Mouse (Mus musculus): ENCODE results near the gene Zfp42.
"Not testable (repeated sequence)": the region's sequence is repeated elsewhere in the genome, so short reads cannot be mapped to it uniquely, and the experiment has no call there.

Zfp42 gene

DNA sequence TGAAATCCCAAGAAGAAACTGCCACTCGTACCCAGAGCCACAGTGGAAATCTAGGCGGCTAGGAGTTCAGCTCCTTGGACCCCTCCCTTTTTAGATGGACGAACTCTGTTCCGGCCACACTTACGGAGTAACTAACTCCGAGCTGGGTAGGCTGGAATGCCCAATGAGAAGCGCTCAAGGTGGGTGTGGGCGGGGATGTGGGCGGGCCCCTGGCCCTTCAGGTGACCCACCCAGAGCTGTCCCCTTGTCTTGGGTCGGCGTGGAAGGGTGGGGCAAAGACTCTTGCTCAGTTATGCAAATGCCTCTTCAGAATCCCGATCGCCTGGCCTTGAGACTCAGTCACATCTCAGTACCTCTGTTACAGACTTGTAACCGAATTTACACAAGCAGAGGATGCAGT lies at the start of gene Zfp42:
Gene Zfp42, minus strand, starts transcription at position 85 of the 400 bp plus-strand sequence.
- DNase-seq = no peak

DNA sequence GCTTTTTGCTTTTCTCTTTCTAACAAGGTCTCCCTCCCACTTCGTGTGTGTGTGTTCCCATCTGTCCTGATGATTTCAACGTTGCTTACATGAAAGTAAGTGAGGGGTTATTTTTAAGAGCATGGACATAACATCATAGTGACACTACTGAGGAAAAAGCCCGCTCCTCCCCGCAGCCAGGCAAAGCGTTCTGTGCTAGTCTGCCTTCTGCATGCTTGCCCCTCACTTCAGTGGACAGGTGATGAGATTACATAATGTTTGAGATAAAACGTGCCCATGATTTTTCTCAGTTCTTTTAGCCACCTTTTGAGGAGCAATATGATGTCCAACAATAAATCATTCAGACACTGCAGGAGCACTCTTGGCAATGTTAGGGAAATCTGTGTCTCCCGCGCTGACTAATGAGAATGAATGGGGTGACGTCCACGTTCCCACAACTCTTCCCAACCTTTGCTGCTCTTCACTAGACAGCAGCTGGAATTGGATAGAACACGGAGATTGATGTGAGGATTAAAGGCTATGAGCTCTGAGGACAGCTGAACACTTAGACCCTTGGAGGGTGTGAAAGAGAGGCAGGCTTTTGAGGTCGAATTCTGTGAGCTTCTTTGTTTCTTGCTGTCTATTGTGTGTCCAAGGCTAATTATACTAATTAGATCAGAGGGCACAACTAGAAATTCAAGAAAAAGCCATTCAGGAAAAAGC lies 49.4 kb upstream of the Zfp42 start:
- peak; percentile 3 for DNase-seq

DNA sequence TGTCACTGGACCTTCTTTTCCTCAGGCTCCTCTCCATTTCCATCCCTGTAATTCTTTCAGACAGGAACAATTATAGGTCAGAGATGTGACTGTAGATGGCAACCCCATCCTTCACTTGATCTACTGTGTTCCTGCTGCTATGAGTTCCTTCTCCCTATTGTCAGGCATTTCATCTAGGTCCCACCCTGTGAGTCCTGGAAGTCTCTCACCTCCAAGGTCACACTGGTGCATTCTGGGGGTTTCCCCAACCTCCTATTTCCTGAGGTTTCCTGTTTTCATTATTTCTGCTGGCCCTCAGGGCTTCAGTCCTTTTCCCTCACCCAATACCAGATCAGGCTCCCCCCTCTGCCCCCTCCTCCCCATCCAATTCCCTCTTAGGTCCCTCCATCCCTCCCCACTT lies 45.5 kb upstream of the Zfp42 start:
- DNase-seq = not testable (repeated sequence)

DNA sequence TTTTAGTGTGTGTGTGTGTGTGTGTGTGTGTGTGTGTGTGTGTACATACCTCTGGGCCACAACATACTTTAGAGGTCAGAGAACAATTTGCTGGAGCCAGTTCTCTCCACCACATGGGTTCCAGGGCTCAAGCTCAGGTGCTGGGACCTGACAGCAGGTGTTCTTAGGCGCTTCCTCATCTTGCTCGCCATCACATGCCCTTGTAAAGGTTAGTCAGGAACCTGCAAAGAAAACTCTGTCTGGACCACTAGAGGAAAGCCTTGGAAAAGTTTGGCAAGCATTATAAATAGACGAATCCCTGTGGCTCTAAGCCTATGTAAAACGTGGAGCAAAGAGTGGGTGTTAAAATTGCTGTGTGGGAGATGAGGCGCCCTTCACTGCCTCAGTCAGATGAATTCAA lies 31.8 kb upstream of the Zfp42 start:
- DNase-seq = no peak

DNA sequence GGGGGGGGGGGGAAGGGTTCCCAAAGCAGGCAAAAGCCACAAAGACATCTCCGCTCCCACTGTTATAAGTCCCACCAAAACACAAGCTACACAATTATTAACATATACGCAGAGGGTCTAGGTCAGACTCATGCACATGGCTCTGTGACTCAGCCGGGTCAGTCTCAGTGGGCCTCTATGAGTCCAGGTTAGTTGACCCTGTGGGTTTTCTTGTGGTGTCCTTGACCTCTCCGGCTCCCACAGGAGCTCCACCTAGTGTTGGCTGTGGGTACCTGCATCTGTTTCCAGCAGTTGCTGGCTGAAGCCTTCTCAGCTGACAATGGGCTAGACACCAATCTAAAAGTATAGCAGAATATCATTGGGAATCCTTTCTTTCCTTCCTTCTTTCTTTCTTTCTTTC lies 26.7 kb upstream of the Zfp42 start:
- no peak for DNase-seq

DNA sequence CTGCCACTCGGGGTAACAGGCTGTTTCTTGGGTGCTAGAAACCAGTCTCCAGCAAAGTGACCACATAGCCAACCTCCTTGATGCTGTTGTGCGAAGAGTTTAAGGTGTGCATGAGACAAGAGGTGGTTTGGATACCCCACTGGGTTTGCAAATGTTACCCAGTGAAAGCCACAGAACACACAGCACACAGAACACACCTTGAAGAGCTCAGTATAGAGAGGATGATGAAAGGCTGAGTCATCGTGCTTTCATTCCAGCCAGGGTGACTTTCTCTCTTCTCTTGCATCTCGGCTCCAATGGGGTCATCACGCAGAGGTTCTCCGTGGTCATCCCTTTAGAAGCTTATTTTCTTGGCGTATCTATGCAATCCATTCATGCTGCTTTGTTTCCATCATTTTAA lies 24.9 kb upstream of the Zfp42 start:
- DNase-seq = no peak

DNA sequence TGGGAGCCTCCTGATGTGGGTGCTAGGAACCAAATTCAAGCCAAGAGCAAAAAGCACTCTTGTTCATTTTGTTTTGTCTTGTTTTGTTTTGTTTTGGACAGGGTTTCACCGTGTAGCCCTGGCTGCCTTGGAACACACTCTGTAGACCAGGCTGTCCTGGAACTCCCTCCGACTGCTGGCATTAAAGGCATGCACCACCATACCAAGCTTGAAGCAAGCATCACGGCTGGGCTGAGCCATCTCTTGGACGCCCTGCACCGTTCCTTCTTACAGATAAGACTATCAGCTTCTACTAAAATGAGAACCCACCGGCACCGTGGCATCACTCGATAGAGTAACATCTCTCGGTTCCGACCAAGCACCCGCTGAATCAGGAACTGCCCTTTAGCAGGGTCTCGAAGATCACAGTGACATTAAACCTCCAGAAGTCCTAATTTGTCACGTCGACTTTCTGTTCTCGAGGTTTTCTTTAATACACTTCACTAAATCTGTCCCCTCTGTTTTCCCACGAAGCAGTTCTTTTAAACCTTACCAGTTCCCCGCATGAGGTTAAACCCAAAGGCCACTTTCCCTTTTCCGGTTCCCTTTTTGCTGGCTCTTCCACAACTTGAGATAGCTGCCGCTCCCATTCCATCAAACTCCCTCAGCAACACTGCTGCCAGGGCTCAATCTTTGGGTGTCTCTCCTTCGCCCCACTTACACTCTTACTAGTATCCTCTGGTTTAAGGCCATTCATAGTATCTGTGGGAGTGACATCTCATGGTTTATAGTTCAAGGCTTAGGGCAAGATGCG lies 23.3 kb upstream of the Zfp42 start:
- DNase-seq = no peak

DNA sequence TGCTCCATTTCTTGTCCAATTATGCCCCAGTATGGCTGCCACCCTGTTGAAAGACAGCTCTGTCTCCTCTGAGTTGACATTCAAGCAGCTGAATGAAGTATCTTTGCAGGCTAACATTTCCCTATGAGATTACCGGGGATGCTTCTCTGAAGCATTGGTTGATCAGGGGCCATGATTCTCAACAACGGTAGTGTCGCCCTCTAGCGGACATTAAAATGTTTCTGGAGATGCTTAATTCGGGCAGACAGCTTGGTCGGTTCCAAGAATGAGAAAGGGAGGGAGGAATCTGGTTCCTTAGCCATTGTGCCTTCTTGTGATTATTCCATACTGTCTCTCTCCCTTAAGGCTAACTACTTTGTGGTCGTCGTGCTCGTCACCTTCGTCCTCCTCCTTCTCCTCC lies 21.9 kb upstream of the Zfp42 start:
- DNase-seq = no peak

DNA sequence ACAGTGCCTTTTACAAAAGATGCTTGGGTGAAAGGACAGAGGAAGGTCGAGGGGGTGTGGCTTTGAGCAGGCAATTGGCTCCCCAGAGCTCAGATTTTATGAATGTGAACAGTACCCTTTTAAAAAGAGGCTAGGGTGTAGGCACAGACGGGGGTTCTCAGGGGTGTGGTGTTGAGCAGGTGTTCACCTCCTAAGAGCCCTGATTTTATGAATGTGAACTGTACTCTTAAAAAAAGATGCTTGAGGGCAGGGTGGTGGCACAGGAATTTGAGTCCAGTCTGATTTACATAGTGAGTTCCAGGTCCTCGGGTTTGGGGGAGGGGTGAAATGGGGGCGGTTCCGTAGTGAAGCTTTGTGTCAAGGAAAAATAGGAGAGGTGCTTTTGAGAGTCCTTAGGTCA lies 14.0 kb upstream of the Zfp42 start:
- no peak for DNase-seq

DNA sequence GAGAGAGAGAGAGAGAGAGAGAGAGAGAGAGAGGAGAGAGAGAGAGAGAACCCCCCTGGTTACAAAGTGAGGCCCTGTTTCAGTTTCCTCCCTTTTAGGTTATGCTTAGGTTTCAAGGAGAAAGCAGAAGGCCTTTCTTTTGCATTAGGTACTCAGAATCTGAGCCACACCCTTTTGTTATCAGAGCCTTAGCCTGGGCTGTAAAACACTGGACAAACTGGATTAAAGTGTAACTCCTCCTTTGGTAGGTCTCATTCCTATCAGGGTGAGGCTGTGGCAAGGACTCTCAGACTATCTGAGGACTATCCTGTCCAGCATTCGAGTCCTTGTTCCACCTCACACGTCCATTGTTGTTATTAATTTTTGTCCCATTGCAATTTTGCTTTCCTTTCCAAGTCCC lies 1.4 kb upstream of the Zfp42 start:
- no peak for DNase-seq

DNA sequence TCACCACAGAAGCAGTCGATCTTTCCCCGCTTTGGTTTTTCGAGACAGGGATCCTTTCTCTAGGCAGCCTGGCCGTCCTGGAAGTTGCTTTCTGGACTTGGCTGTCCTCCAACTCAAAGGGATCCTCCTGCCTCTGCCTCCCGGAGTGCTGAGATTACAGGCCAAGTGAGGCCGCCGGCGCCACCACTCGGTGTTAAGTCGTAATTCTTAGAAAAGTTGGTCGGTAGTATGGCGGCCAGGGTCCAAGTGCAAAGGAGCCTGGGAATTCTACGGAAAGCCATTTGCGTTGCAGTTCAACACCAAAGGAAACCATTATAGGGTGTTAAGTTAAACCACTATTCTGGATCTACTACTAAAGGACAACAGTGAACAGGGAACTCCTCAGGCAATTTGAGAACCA lies 1.1 kb downstream of the Zfp42 start:
- no peak for DNase-seq

DNA sequence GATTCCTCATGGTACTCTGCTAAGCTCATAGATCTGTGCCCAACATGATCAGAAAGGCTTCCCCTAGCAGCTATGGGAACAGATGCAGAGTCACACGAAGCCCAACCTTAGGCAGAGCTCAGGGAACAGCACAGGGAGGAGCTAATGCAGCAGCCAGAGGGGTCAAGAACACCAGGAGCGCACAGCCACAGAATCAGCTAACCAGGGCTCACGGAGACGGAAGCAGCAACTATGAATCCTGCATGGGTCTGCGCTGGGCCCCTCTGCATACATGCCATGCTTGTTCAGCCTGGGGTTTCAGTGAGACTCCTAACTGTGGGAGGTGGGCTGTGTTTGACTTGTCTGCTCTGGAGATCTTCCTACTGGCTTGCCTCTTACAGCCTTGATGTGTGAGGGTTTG lies 7.0 kb downstream of the Zfp42 start:
- DNase-seq = no peak

DNA sequence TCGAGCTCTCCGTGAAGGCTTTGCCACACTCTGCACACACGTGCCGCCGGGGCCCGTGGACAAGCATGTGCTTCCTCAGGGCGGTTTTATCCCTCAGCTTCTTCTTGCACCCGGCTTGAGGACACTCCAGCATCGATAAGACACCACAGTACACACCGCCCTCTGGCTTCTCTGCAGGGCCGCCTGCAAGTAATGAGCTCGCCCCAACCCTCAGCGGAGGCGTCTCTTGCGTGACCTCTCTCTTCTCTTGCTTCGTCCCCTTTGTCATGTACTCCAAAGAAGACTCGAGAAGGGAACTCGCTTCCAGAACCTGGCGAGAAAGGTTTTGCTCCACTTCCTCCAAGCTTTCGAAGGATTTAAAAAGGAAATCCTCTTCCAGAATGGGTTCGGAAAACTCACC lies 11.0 kb downstream of the Zfp42 start:
- no peak for DNase-seq

DNA sequence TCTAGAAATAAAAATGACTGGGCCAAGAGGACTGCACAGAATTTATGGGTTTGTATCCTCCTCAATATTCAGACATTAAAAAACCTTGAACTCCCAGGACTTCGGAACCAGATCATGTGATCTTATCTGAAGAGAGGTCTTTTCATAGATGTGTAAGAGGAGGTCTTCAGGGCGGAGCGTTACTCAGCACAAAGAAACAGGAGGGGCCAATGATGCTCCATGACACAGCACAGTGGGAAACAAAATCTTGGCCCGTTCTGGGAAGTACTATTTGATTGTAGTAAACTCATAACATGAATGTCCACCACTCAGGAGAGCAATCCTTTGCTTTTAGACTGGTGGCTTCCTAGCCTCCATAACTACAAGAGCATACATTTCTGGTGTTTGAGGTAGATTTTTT lies 12.6 kb downstream of the Zfp42 start:
- no peak for DNase-seq

DNA sequence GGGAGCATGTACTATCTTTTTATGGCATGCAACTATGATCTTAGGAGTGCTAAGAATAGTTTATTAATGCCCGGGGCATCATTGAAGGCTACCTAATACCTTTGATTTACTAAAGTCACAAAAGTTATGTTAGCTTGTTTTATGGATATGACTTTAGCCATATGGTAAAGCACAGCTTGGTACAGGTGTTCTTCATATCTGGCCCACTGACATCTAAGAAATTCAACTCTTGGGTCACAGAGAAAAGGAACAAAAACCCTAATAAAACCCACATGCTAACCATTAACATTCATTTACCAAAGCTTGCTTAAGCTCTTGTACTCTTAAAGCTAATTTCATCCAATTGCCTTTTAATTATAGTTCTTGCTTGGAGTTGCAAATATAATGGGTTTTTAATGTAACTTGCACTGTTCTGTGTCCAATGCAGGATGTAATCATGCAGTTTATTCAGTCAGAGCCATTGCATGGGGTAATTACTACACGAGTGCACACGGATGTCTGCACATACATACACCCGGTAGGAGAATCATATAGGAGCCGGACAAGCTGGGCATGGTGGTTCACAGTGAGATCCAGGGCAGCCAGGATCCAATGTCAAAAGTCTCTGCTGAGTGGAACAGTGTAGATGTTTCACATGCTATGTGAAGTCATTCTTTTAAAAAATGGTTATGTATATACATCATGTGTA lies 16.2 kb downstream of the Zfp42 start:
- DNase-seq = no peak

DNA sequence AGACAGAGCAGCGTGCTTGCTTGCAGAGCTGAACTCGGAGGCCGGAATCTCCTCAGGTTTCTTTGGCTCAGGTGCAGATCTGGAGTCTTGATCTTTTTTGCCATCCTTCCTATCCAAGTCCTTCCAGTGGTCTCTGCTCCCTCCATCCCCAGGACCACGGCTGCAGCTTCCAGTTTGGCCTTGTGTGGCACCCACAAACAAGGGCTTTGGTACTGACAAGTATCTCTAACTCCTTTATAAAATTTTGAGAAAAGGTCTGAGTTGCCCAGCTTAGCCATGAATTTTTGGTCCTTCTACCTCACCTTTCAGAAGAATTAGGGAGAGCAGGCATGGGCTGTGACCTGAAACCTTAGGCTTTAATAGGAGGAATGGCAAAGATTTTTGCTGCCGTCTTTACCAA lies 17.0 kb downstream of the Zfp42 start:
- no peak for DNase-seq

DNA sequence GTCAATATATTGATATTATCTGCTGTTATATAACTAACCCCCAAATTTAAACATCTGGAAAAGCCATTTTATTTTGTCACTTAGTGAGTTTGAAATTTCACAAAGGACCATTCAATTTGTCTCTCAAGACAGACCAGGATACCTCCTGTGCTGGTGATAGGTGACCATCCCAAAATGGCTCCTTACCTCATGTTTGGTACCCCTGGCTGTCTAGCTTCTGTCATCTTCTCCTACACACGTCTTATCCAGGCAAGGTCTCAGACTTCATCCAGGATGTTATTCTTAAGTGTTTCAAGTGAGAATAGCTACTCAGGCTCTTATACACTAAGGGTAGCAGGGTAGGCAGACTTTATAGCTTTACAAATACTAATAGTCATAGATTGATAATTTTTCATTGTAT lies 17.9 kb downstream of the Zfp42 start:
- no peak for DNase-seq

DNA sequence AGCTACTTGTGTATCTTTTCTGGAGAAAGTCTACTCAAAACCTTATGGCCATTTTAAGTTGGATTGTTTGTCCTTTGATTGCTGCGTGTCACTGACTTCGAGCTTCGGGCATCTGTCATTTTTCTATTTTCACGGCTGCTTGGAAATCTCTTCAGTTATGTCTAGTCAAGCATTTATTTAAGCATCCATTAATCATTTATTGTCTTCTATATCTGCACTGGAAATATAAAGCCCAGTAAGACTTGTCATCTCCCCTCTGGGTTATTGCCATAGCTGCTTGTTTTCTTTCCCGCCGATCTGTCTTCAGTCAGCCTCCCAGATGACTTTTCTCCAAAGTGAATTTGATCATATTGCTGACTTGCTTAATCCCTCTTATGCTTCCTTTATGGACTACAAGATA lies 19.3 kb downstream of the Zfp42 start:
- no peak for DNase-seq

DNA sequence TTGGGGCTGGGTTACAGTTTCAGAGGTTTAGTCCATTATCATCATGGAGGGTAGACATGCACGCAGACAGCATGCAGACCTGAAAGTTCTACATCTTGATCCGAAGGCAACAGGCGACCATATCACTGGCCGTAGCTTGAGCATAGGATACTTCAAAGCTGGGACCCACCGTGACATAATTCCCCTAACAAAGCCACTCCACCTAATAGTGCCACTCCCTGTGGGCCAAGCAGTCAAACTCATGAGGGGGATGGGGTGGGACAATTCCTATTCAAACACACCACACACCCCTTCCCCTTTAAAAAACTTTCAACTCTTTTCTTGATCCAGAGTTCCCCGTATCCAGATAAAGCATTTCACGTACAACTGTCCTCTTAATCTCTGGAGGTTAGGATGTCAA lies 23.5 kb downstream of the Zfp42 start:
- DNase-seq = no peak

DNA sequence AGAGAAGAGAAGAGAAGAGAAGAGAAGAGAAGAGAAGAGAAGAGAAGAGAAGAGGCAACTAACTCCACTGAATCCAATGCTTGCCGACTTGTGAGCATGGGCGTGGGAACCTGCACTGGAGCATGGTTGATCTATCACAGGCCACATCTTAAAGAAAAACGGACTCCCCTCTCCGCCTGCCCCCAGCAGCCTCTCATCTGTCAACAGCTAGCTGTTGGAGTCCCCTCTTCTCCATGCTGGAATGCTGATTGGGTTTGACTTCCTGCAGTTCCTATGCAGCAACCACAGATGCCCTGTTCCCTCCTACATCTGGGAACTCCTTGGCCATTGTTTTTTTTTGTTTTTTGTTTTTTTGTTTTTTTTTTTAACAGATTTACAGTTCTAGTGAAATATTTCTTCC lies 28.4 kb downstream of the Zfp42 start:
- DNase-seq = no peak

DNA sequence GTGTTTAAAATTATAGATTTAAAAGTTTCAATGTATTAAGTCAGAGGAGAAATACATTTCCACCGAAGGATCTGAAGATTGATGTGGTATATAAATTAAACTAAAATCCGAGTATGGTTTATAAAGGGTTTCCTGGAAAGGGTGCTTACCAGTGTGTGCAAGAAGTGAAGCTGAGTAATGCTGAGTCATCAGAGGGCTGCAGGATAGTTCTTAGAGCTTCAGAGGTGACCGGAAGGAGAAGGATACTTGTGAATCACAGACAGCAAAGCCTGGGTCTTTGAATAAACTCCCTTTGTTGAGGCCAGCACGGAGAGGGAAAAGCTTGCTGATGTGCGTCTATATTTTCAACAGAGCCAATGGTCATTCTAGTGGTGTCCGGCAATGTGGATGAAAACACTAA lies 45.8 kb downstream of the Zfp42 start:
- DNase-seq = no peak

DNA sequence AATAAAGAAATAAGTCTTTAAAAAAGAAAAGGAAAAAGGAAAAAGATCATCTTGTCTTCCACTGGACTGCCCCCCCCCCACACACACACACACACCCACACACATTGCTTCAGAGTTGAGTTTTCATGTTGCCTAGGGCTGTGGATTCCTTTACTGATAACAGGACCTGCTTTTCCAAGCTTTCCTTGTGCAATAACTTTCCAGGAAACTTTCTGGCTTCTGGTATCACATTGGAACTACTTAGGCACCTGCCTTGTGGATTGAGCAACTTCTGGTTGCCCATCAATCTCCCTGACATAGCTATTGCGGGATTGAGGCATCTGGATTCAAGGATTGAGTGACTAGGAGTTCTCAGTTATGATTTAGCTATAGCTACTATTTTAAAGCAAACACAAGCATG lies 48.9 kb downstream of the Zfp42 start:
- DNase-seq = no peak

DNA sequence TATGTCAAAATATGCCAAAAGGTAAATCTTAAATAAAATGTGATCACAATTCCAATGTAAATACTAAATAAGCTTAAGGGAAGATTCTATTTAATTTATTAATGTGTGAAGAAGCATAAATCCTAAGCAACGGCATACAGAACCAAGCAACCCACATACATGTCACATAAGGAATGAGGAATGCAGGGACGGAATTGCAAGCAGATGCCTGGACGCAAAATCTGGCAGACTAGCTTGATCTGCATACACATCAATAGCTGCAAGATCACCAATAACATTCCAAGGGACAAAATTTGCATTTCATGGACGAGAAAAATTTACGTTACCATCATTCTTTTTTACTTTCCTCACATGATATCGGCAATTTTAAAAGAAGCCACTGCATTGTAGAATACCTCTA lies 51.1 kb downstream of the Zfp42 start:
- DNase-seq = no peak

DNA sequence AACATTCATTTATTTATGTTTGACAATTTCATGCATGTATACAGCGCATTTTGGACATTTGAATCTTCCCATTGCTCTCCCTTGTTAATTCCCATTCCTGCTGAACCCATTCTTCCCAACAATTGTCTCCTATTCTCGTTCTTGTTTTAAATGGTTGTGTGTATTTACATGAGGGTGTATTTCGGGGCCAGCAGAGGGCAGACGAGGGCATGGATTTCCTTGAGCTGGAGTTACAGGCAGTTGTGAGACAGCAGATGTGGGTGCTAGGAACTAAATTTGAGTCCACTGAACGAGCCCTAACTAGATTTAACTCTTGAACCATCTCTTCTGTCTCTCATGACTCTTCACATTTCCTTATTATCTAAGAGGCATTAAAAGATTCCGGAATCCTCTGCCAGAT lies 55.1 kb downstream of the Zfp42 start:
- no peak for DNase-seq

All from layer of hippocampus, adult 9-11 months (tissue).